Mouse (Mus musculus): ENCODE data around the gene Gm42906.

DNA sequence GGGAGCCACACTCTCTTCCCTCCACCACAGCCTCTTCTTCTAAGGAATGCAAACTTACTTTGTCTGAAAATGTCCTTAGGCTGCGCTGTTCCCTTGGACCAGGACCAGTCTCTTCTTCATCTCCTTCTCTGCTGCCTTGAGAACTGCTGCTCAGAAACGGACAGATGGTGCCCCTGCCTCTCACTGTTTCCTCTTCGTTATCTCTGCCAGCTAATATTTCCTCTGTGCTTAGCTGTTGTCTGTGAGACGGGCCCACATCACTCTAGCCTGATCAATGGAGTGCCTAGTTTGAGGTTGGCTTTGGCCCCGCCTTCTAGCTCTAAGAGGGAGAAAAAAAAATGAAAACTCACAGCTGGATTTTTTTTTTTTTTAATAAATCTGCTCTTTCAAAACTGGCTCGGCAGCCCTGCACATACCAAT, 300.7 kb downstream of the Gm42906 start:
- TF ChIP-seq CTCF (conservative IDR thresholded peaks at IDR 0.05; ENCODE audit: low read length) (no peak), NANOG (IDR thresholded peaks at IDR 0.05; ENCODE audit: borderline replicate concordance, low read length) (no peak), POU5F1 (IDR thresholded peaks at IDR 0.05; ENCODE audit: borderline replicate concordance, low read length) (no peak)
